Mouse (Mus musculus) granulocyte monocyte progenitor cell, adult 5-6 weeks (primary cell): ENCODE measurements around the gene Snx5. TPM values are rescaled to one million over a fixed set of nuclear protein-coding genes. Genes with fewer than 3 reads are reported as not detected.

Source experiments
- ATAC-seq: replicated peaks from 2 replicates; pipeline ENCODE4 v1.8.0; 2016; ENCODE audit warnings: mild to moderate bottlenecking, moderate TSS enrichment, inconsistent platforms; ENCODE audit not compliant: poor library complexity, severe bottlenecking
- total RNA-seq, 2 experiments: library from RNA; stranded (forward) in 1 of 2; stranded (reverse) in 1 of 2; fragments of 200-712, 200-1000 nt in 1 of 2; fragments of >200 nt in 1 of 2; fragmentation: Nextera tagmentation in 1 of 2; gene quantifications; 2 replicates each; pipeline ENCODE4 v1.2.3; 2014 to 2017

Snx5 gene
- total RNA-seq (2014; fragmentation: Nextera tagmentation): 226 and 255 TPM in 2 replicates
- total RNA-seq (2017): 248 and 283 TPM in 2 replicates

DNA sequence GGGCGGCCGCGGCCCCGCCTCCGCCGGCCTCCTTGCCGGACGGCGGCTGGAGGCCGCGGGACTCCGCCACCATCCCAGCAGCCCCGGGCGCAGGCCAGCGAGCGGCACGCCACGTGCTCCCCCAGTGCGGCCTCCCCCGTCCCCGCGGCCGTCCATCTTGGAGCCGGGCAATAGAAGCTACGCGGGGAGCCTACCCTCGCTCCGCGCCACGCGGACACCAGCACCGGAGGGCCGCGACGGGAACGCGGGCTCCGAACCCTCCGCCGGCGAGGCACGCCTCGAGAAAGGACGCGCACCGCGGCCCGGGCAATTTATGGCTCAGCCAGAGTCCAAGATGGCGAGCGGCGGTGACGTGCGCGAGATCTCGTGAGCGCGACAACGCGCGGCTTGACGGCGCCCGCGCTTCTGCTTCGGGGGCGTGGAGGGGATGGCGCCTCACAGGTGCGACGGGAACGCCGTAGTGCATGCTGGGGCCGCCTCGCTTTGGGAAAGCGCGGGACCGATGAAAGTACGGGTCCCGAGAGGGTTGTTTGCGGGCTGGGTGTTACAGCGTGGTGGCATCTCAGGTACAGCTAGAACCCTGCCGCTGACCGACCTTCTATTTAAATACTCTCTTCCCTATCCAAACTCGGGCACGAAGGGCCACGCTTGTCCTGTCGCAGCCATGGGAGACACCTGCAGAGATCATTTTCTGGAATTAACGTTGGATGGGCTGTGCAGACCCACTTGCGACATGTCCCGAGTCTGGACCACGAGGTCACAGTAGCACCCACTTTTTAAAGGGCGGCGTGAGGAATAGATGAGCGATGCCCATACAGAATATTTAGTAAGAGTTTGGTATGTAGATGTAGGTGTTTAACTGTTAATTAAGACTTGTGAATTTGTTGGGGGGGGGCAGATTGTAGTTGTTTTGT, at the start of gene Snx5, which contains the start of gene Mgme1:
Gene Snx5, minus strand, starts transcription at position 400 of the 914 bp plus-strand sequence.
Gene Mgme1, plus strand, starts transcription at position 157 of the 914 bp plus-strand sequence.
- peak; percentile 76 for ATAC-seq

DNA sequence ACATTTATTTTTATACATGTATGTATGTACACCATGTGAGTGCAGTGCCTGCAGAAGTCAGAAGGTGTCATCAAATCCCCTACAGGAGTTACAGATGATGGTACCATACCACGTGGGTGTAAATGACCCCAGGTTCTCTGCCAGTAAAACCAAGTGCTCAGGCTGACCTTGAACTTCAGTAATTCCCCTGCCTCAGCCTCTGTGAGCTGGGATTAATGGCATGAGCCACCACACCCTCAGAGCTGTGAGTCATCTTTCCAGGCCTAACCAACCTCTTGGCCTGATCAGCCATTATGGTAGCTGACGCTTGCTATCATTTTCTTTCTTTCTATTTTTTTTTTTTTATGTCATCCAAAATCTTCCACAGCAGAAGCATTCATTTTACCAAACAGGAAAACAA, 40.7 kb upstream of the Snx5 start:
- no peak for ATAC-seq

DNA sequence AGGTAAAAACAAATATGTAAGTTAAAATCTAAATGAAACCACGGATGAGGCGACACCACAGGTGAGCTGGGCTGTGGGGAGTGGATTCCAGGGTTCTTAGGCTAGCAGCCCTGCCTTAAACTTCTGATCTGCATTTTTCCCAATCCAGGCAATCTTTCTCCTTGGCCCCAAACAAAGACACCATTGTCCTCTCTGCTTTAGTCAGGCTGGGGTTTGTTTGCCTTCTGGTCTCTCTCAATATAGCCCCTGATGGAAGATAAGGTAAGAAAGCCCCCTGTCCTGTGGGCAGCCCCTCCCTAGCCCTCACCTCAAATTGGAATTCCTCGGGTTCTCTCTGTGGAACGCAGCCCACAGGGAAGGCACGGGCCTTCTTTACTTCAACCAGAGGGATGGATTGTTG, 39.6 kb upstream of the Snx5 start:
- ATAC-seq: no peak

DNA sequence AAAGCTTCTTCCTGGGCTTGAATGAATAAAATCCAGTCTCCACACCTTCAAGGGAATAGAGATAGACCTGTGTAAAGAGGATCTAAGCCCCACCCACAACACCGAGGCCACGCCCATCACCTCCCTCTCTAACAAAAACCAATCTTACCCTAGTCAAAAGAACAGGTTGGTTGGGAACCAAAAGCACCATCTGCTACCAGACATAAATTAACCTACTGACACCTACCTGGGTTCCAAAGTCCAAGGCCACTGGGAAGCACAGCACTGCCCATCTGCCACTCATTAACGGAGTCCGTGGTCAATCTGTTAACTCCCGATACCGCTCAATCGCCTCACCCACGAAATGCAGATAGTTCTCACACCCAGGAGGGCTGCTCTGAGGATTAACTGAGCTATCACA, 37.9 kb upstream of the Snx5 start:
- no peak for ATAC-seq

- no peak for ATAC-seq
Measured at GRCm38 (mm10) chr2:144305721-144306294, 35.1 kb upstream of the Snx5 start.

DNA sequence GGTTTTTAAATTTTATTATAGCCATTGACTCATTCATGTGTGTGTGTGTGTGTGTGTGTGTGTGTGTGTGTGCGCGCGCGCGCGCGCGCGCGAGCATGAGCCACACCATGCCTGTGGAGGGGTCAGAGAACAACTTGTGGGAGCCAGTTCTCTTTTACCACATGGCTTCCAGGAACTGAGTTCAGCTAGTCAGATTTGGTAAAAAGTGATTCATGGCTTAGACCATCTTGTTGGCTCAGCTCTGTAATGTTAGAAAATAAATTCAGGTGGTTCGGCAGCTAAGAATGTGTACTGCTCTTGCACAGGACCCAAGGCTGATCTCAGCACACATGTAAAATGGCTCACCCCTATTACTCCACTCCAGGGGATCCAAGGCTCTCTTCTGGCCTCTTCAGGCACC, 30.4 kb upstream of the Snx5 start:
- ATAC-seq: peak; percentile 49

DNA sequence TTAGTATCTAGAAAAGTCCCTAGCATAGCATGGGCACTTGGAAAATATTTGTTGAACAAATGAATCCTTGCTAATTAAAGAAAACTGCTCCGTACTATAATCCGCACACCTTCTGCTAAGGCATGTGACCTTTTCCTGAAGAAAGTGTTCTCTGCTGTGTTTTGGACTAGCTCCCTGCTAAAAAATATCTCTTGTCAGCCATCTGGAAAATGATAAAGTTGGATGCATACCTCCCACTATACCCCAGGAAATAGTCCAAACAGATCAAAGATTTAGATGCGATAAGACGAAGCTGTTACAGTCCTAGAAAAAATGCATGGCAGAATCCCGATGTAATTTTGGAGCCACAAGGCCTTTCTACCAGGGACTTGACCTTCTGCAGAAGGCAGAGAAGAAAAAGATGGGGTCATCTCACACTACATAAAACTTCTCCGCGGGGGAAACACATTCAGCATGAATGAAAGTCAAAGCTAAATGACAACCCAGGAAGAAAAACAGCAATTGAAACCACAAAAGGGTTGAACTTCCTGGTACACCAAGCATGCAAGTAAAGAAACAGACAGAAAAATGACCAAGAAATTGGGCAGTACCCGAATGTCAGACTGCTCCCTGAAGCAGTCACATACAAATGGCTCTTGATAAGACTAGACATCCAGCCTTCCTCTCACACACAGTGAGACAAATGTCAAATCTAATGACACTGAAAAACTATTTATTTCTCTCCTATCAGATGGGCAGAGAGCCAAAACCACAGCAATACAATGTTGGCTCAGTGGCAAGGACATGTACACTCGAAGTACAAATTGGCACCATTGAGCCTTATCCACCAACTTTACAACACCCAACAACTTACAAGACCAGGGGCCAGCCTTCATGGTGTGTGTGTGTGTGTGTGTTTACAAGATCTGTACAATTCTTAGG, 29.3 kb upstream of the Snx5 start:
- peak; percentile 13; the same call in 1 of the 2 replicates for ATAC-seq

GRCm38 (mm10) chr2:144295145-144295735, 24.5 kb upstream of the Snx5 start:
- ATAC-seq: no peak

- no peak for ATAC-seq
Measured at GRCm38 (mm10) chr2:144291600-144292305, 21.0 kb upstream of the Snx5 start.

DNA sequence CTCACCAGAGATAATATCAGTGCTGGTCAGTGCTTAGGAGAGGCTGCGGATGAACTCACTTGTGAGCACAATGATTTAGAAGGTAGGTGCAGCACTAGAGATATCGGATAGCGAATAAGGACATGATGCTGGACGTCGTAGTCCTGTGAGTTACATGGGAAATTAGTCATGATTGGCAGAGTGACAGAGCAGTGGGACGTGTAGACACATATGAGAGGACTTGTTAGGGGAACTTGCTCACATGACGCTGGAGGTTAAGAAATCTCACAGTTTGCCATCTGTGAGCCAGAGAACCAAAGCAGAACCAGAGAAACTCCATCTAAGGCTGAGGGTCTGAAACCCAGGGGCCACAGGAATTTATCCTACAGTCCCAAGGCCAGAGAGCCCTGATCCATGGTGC, 19.6 kb upstream of the Snx5 start:
- ATAC-seq: peak; percentile 91

DNA sequence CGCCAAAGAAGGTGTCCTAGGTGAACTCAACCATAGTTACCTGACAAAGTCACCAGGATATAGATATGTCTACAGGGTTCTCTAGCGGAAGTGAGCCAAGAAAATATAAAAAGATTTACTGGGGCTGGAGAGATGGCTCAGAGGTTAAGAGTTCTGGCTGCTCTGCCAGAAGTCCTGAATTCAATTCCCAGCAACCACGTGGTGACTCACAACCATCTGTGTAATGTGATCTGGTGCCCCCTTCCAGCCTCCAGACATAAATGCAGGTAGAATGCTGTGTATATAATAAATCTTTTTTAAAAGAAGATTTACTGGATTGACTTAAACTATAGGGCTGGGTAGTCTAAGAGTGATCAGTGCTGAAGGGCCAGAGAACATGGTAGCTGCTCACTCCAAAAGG, 10.7 kb upstream of the Snx5 start:
- no peak for ATAC-seq

- ATAC-seq: no peak
Measured at GRCm38 (mm10) chr2:144280568-144280967, 9.9 kb upstream of the Snx5 start.

GRCm38 (mm10) chr2:144279742-144280141, 9.0 kb upstream of the Snx5 start:
- ATAC-seq: no peak

DNA sequence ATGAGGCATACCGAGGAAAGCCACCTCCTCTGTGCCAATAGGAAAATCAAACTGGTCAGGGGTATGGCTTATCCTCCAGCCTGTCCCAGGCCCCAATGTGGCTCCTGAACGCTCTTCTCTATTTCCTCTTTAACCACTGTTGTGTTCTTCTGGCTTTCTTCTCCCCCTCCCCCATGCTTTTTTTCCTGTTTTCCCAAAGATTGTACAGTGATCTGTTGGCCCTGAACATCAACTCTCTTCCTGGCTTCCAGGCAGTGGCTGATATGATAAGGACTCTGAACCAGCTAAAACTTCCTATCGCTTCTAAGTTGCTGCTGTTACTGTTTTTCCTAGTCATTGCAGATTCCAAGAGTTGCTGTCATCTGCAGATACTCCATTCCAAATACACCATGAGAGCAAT, 6.2 kb upstream of the Snx5 start:
- no peak for ATAC-seq

GRCm38 (mm10) chr2:144274741-144275140, 4.0 kb upstream of the Snx5 start:
- ATAC-seq: peak; percentile 32

DNA sequence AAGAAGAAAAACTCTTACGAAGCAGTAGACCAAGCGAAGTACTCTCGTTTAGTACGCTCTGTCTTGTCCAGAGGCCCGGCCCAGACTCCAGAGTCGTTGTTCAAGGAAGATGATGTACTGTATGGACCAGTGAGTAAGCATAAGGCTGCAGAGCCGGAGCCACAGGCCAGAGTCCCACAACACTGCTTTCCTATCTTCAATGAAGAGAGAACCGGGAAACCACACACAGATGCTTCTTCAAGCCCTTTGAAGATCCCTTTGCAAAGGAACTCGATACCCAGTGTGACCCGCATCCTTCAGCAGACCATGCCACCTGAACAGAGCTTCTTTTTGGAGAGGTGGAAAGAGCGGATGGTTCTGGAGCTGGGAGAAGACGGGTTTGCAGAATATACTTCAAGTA, 1.4 kb upstream of the Snx5 start:
- no peak for ATAC-seq

GRCm38 (mm10) chr2:144269679-144270475, 829 bp downstream of the Snx5 start:
- no peak for ATAC-seq

DNA sequence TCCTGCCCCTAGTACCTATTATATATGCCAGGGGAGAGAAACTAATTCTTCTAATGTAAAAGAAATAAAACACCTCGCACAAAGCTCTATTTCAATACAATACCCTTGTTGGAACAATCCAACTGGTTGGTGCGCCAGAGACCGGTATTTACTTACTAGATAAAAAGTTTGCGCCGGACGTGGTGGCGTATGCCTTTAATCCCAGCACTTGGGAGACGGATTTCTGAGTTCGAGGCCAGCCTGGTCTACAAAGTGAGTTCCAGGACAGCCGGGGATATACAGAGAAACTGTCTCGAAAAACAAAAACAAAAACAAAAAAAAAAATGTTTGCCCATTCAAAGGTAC, 1.4 kb downstream of the Snx5 start:
- no peak for ATAC-seq
